Mouse (Mus musculus) gastrocnemius, postnatal 10 days (tissue): ENCODE data around the gene Limd1. TPM values are rescaled to one million over a fixed set of nuclear protein-coding genes. Genes with fewer than 3 reads are reported as not detected.
"Not testable (repeated sequence)": the region's sequence is repeated elsewhere in the genome, so short reads cannot be mapped to it uniquely, and the experiment has no call there.

ENCODE experiments used
- DNase-seq: peaks from one replicate; pipeline ENCODE4 v3.0.0; 2021; ENCODE audit warnings: mixed read lengths
- long read RNA-seq, 2 experiments: library from polyadenylated mRNA; stranded (forward); transcript quantifications; one replicate each; pipeline ENCODE4 v2.0.0; 2021
- total RNA-seq, 2 experiments: library from RNA; stranded (reverse); gene quantifications; 2 replicates each; pipeline ENCODE4 v1.2.3; 2021

Gene Limd1
- total RNA-seq: 10 to 100 TPM; 34.7 to 35.3 TPM
- long read RNA-seq, experiment 1, full-length matches to known transcripts: 73 of 86 reads
- long read RNA-seq, experiment 1, partial matches to known transcripts: 3 of 86 reads
- long read RNA-seq, experiment 1, other reads (novel, unspliced or antisense): 10 of 86 reads
- long read RNA-seq, experiment 2, full-length matches to known transcripts: 73 of 86 reads
- long read RNA-seq, experiment 2, partial matches to known transcripts: 0 of 86 reads
- long read RNA-seq, experiment 2, other reads (novel, unspliced or antisense): 13 of 86 reads

- peak; percentile 78 for DNase-seq
Measured at GRCm38 (mm10) chr9:123478586-123479195, at the start of gene Limd1. Gene Limd1, plus strand, starts transcription at chr9:123478706.

GRCm38 (mm10) chr9:123429863-123430262 lies 48.6 kb upstream of the Limd1 start:
- no peak for DNase-seq

- no peak for DNase-seq
Measured at GRCm38 (mm10) chr9:123430973-123431372, 47.5 kb upstream of the Limd1 start.

- DNase-seq: no peak
Measured at GRCm38 (mm10) chr9:123438223-123438622, 40.3 kb upstream of the Limd1 start.

GRCm38 (mm10) chr9:123440230-123441058 lies 38.1 kb upstream of the Limd1 start:
- peak; percentile 34 for DNase-seq

- not testable (repeated sequence) for DNase-seq
Measured at GRCm38 (mm10) chr9:123447101-123447500, 31.4 kb upstream of the Limd1 start.

- no peak for DNase-seq
Measured at GRCm38 (mm10) chr9:123448594-123448993, 29.9 kb upstream of the Limd1 start.

GRCm38 (mm10) chr9:123450174-123450573 lies 28.3 kb upstream of the Limd1 start:
- DNase-seq: peak; percentile 62

GRCm38 (mm10) chr9:123451772-123452171 lies 26.7 kb upstream of the Limd1 start:
- no peak for DNase-seq

- no peak for DNase-seq
Measured at GRCm38 (mm10) chr9:123456634-123457602, 21.6 kb upstream of the Limd1 start.

- no peak for DNase-seq
Measured at GRCm38 (mm10) chr9:123457603-123458002, 20.9 kb upstream of the Limd1 start.

- no peak for DNase-seq
Measured at GRCm38 (mm10) chr9:123467141-123467620, 11.3 kb upstream of the Limd1 start.

- DNase-seq: no peak
Measured at GRCm38 (mm10) chr9:123468406-123469085, 10.0 kb upstream of the Limd1 start.

GRCm38 (mm10) chr9:123469087-123469486 lies 9.4 kb upstream of the Limd1 start:
- DNase-seq: no peak

- DNase-seq: no peak
Measured at GRCm38 (mm10) chr9:123473377-123473776, 5.1 kb upstream of the Limd1 start.

- no peak for DNase-seq
Measured at GRCm38 (mm10) chr9:123475569-123475968, 2.9 kb upstream of the Limd1 start.

GRCm38 (mm10) chr9:123478031-123478585 lies 398 bp upstream of the Limd1 start:
- peak; percentile 77 for DNase-seq

GRCm38 (mm10) chr9:123479196-123479669 lies 727 bp downstream of the Limd1 start:
- DNase-seq: peak; percentile 24

GRCm38 (mm10) chr9:123479876-123480252 lies 1.4 kb downstream of the Limd1 start:
- DNase-seq: no peak

- no peak for DNase-seq
Measured at GRCm38 (mm10) chr9:123480253-123480921, 1.9 kb downstream of the Limd1 start.
